Mouse (Mus musculus): Measurements from ENCODE around the gene Pla2g6.

GRCm38 (mm10) chr15:79368313-79368811 lies 40.2 kb upstream of the Pla2g6 start:
- TF ChIP-seq GATA1 (IDR thresholded peaks at IDR 0.05; ENCODE audit: borderline replicate concordance, low read length) (no peak), FLI1 (IDR thresholded peaks at IDR 0.05; ENCODE audit: low read length) (no peak)

Measured in megakaryocyte, embryonic 14.5 days (primary cell).